Mouse (Mus musculus) splenic B cell, adult 2 months (primary cell): ENCODE results near the gene Il12rb1.
A peak's percentile ranks its signal among the peaks of the same experiment; 100 is the strongest.

Source experiments
- DNase-seq: peaks from one replicate; pipeline ENCODE4 v3.0.0-alpha.2; 2011; ENCODE audit warnings: low read depth, low spot score
- H3K27me3 ChIP-seq: 2 replicates; pipeline ENCODE4 v1.6.1; 2012; ENCODE audit warnings: mild to moderate bottlenecking, low read length, moderate library complexity, mixed read lengths; ENCODE audit not compliant: control insufficient read depth, poor library complexity, insufficient read depth, severe bottlenecking
- H3K36me3 ChIP-seq: 2 replicates; pipeline ENCODE4 v1.6.1; 2012; ENCODE audit warnings: mild to moderate bottlenecking, low read length, moderate library complexity, mixed read lengths; ENCODE audit not compliant: control insufficient read depth, poor library complexity, insufficient read depth, severe bottlenecking

The Il12rb1 gene

DNA sequence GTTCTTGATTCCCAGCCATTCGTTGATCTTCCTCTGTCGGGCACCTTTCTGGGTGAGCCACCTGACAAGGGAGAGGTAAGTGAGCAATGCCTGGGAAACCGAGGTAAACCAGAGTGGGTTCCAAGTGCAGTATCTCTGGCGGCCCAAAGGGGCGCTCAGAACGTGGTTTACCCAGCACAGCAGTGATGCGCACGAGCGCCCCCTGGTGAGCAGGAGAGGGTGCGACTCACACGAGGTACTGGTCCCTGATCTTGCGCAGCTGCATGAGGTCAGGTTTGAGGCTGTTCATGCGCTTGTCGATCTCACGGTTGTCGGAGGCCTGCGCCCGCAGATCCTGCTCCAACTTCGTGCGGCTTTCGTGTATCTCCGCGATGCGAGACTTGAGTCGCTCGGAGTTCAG is 38.9 kb upstream of the Il12rb1 start:
- H3K27me3 ChIP-seq = no peaks in the 10 kb centered on the region
- peaks cover 2% of the 10 kb centered on the region for H3K36me3 ChIP-seq
- DNase-seq = peak; percentile 98

DNA sequence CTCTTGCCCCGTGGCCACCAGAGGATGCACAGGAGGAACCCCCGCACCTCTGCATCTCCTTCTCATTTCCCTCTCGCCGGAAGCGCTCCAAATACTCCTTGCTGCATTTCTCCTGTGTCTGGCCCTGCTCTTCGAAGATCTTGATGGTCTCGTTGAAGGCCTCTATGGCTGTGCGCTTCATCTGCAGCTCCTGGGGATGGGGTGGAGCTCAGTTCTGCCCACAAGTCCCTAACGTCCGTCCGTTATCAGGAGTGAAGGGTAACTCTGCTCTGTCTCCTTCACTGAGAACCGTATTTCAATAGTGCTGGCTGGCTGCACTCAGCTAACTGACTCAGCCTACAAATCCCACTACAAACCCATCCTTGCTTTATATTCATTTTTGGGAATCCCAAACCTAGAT is 38.4 kb upstream of the Il12rb1 start:
- no peak for DNase-seq
- no peaks in the 10 kb centered on the region for H3K27me3 ChIP-seq
- H3K36me3 ChIP-seq = peaks cover under 1% of the 10 kb centered on the region; the same call in 1 of the 2 replicates

DNA sequence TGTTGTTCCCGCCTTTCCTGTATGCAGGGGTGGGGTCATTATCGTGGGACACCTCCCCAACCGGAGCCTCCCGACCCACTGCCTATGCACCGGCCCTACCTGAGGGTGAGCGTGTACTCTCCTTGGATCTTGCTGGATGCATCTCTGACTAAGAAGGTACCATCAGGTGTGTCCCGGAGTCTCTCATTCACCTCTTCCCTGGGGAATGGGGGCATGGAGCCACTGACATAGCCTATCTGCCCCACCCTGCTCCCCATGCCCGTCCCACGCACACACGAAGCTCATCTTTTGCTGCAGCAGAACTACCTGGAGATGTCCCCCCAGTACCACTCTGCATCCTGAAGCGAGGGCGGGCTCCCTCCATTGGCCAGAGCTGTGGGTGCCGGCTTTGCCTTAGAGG is 37.5 kb upstream of the Il12rb1 start:
- DNase-seq = no peak
- H3K36me3 ChIP-seq = no peaks in the 10 kb centered on the region; the same call in 1 of the 2 replicates
- no peaks in the 10 kb centered on the region for H3K27me3 ChIP-seq

DNA sequence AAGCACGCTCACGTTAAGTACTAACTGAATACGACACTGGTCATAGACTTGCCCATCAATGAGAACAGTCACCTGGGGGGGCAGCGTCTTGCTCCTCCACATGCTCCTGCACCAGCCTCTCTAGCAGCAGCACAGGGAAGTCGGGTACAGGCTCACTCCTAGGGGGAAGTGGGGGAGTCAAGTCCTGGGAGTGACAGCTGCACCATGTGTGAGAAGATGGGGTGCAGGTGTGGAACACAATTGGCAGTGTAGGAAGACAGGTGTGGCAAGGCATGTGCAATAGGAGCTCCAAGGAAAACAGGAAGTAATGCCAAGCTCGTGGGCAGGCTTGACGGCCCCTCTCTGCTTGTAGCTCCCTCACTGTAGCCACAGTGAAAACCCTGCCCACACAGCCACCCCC is 37.0 kb upstream of the Il12rb1 start:
- no peak for DNase-seq

DNA sequence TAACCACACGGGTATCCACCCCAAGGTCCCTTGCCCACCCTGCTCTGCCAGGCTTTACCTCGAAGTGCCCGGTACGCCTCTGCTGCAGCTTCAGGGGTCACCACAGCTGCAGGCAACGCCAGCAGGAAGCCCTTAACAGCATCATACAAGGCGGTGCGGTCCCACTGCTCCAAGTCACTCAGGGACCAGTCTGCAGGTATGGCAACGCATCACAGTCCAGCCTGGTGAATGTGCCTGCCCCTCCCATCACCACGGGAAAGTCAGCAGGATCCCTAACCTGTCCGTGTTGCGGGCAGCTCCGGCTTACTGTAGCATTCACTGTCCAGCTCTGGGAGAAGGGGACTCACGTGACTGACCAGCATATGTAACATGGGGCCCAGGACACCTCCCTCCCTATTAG is 36.2 kb upstream of the Il12rb1 start:
- H3K36me3 ChIP-seq = no peaks in the 10 kb centered on the region; the same call in 1 of the 2 replicates
- DNase-seq = no peak
- H3K27me3 ChIP-seq = no peaks in the 10 kb centered on the region

More for the DNA sequence above, 37.0 kb upstream of the Il12rb1 start:
- Histone ChIP-seq H3K27me3 (no peaks in the 10 kb centered on the region), H3K36me3 (no peaks in the 10 kb centered on the region; the same call in 1 of the 2 replicates)

DNA sequence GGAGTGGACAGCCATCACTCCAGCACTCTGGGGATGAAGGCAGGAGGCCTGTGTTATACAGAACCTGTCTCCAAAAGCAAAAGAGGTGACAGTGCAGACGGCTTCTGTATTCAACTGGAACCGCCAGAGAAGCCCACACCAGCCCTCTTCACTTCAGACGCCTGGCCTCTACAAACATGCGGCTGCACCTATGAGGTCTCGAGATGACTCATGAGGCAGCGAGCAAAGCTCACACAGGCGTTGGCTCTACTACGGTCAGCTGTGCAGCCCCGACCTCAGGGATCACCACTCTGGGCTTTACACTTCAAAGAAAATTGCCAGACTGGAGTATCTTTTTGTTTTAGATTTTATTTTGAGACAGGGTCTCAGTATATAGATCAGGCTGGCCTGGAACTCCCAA is 35.4 kb upstream of the Il12rb1 start:
- no peaks in the 10 kb centered on the region for H3K27me3 ChIP-seq
- no peak for DNase-seq

DNA sequence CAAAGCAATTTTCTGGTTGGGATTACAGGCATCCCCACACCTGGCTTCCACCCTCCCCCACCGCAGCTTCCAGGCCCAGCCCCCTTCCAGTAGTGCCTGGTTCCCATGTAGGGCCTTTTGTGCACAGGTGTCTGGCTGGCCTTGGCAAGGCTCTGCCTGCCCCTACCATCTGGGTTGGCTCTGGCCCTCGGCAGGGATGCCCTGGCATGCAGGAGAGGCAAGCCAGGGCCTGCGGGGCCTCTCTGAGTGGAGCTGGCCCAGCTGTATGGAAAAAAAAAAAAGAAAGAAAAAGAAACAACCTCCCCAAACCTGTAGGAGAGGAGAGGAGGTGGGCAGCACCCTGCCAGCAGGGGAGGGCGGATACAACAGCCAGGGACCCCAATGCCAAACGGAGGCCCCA is 34.8 kb upstream of the Il12rb1 start:
- DNase-seq = no peak
- Histone ChIP-seq H3K36me3 (no peaks in the 10 kb centered on the region; the same call in 1 of the 2 replicates), H3K27me3 (no peaks in the 10 kb centered on the region)

More for the DNA sequence above, 35.4 kb upstream of the Il12rb1 start:
- no peaks in the 10 kb centered on the region; the same call in 1 of the 2 replicates for H3K36me3 ChIP-seq

DNA sequence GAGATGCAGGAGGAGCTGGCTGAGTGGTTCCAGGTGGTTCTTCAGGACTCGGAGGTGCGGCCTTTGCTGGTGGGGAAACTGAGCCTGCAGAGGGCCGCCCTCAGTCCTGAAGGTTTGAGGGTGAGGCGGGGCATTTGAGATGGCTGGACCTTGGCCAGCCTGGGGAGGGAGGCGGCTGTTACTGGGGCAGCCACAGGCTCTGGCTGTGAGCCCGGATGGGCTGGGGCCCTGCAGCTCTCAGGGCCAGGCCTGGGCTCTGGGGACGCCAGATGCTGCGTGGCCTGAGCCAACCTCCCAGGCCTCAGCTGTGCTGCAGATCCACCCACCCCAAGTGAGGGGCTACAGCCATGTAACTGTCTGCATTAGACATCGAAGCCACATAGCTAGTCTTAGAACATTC is 34.4 kb upstream of the Il12rb1 start:
- Histone ChIP-seq H3K27me3 (no peaks in the 10 kb centered on the region), H3K36me3 (no peaks in the 10 kb centered on the region; the same call in 1 of the 2 replicates)
- DNase-seq = no peak

DNA sequence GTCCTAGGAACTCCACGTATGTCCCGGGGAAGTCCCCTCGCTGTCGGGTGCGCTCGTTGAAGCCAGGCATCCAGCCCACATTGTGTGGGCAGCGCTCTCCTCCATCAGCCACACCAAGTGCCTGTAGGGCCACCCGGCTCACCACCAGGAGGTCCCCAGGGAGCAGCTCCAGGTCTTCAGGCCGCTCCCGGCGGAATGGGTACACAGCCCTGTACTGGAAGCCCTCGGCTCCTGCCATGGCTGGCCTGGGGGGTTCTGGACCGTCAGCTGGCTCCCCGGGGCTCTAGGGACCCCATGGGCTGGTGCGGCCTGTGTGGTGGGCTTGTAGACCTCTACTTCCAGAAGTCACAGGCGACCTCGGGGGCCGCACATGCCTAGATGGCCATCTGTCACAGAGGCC is 33.5 kb upstream of the Il12rb1 start:
- 0 out of 2 replicates have a peak, but pooled peaks cover 3% of the 10 kb centered on the region for H3K36me3 ChIP-seq
- H3K27me3 ChIP-seq = no peaks in the 10 kb centered on the region
- no peak for DNase-seq

DNA sequence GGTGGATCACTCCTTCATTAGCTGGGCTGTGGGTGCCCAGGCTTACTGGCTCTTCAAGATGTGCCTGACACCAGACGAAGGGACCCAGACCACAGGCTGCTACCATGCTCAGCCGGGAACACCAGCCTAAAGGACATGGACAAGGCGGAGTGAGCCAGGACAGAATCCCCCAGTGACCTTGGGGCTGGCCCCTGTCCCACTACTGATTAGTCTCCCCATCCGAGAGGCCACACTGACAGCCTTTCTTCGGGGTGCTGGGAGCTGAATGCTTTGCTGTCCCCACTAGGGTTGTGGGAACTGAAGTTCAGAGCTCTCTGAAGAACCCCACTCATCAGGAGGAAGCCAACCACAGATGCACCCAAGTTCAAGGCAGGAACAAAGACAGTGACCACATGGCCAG is 33.0 kb upstream of the Il12rb1 start:
- DNase-seq = no peak
- no peaks in the 10 kb centered on the region for H3K27me3 ChIP-seq
- H3K36me3 ChIP-seq = peaks cover 5% of the 10 kb centered on the region; the same call in 1 of the 2 replicates

DNA sequence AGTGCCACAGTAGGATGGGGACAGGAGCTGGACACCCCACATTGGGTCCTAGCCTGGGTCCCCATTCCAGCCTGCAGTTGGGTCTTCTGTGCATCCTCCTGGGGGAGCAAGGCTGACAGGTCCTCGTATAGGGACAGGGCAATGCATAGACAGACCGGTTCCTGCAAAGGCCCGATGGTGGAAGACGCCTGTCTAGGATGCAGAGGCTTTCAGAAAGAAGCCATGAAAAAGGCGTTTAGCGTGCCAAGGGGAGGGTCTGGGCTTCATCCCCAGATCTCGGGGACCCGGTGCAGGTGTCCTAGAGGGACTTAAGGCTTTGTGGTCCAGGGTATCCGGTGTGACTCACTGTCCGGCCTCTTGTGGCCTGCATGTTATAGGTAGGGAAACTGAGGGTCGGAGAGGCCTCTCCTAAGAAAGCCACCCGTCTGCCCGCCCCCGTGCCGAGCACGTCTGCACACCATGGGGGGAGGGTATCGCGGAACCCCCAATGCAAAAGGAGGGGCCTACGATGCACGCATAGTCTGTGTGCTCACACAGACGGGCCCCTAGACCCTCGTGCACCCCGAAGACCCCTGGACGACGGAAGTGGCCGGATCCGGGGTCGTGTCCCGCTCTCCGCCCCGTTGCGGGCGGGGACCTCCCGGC is 32.3 kb upstream of the Il12rb1 start:
- no peaks in the 10 kb centered on the region for H3K27me3 ChIP-seq
- H3K36me3 ChIP-seq = peaks cover 11% of the 10 kb centered on the region; the same call in 1 of the 2 replicates
- peak; percentile 33 for DNase-seq

DNA sequence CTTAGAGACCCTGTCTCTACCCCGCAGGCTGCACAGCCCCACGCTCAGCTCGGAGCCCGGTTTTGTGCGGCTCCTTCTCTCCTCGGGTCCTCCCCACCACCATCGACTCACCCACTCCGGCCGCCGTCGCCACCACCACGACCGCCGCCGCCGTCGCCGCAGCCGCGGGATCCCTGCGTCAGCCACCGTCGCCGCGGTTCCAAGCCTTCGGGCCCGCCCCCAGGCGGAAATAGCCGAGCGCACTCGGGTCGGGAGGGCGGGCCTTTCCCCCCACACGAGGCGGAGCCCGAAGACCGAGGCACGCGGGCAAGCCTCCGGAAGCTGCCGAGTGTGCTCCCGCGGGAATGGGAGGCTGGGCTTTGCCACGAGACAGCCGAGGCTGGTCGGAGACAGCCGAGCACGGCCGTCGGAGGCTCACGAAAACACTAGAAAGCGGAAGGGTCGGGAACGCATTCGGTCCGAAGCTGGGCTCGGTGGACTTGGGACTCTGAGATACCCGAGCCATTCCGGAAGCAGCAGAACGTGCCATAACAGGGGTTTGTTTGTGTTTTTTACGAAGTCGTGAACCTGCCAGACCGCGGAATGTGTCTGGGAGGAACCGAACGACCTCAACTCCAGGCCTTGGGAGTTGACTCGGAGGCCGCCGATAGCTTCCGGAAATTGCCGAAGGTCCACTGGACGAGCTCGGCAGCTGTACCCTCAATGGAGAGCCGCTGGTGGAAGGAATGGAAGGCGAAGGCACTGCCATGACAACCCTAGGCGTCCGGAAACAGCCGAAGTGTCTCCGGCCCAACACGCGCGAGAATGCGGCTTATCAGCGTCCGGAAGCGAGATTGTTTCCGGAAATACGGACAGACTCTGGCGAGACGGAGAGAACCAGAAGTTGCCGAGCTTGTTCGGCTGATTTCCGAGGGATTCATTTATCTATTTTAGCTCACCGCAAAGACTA is 31.5 kb upstream of the Il12rb1 start, which contains the start of gene Pik3r2:
Gene Pik3r2, minus strand, starts transcription at position 218 of the 949 bp plus-strand sequence.
- Histone ChIP-seq H3K36me3 (peaks cover 16% of the 10 kb centered on the region), H3K27me3 (no peaks in the 10 kb centered on the region)
- DNase-seq = peak; percentile 98

DNA sequence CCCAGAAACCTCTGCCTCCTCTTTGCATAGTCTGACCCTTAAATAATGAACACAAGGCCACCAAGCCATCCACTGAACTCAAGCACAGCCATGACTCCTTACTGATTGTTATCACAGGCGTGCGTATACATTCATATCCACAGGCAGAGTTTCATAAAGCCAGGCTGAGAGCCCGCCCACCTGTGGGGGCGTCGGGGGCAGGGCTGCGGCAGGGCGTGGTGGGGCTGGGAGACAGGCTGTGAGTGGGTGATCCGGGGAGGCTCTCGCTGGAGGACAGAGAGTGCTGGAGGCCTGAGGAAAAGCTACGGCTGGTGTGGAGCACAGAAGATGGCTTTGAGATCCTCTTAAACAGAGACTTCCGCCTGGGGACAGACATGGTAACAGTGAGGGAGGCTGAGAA is 28.2 kb upstream of the Il12rb1 start:
- Histone ChIP-seq H3K27me3 (no peaks in the 10 kb centered on the region), H3K36me3 (peaks cover 28% of the 10 kb centered on the region)
- DNase-seq = no peak

DNA sequence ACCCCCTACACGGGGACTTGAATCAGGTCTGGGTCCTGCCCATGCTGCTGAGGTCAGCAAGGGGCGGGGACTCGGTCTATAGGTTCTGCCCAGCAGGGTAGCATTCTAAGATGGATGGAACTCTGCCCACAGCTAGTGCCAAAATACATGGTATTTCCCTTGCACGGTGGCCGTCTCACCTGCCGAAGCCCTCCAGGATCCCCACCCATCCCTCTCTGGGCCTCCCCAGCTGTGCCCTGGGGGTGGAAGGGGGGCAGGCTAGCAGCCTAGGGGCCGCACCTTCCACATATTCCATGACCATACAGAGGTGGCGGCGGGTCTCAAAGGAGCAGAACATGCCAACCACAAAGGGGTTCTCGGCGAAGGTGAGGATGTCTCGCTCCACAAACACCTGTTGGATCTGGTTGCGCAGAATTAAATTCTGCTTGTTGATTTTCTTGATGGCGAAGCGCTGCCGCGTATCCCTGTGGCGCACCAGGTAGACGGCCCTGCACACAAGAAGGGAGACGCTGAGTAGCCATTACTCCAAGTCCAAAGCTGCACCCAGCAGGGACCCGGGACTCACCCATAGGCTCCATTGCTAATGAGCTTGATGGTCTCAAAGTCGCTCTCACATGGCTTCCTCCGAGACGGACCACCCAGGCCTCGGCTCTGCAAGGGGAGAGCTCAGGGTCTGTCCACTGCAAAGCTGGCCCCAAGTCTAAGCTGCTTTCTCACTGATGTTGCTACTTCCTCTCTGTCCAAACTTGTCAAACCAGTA is 21.8 kb upstream of the Il12rb1 start:
- peaks cover 34% of the 10 kb centered on the region for H3K36me3 ChIP-seq
- DNase-seq = no peak
- no peaks in the 10 kb centered on the region for H3K27me3 ChIP-seq
